In genomic region chr17:11807280-11807679, GRCm38 (mm10) we compare ENCODE assay signal across 16 mouse cellular contexts.
"Had no signal": no experiment of that assay in that cellular context is flagged by ENCODE, and none has a peak within 500 bp of the region (broad histone marks: within the 10 kb centered on the region; RNA-seq: fewer than 3 reads in every experiment).

No protein-coding gene starts in this region.

- H3K27me3 ChIP-seq: lung, embryonic 15.5 days; megakaryocyte, embryonic 14.5 days; midbrain, embryonic 13.5 days; midbrain, embryonic 15.5 days; neural tube, embryonic 12.5 days; stomach, embryonic 15.5 days had no signal

- H3K9me3 ChIP-seq: lung, embryonic 15.5 days; midbrain, embryonic 13.5 days; midbrain, embryonic 15.5 days; neural tube, embryonic 12.5 days; stomach, embryonic 15.5 days had no signal

- H3K36me3 ChIP-seq: lung, embryonic 15.5 days; midbrain, embryonic 13.5 days; midbrain, embryonic 15.5 days; neural tube, embryonic 12.5 days; stomach, embryonic 15.5 days had no signal

- DNase-seq: lung, adult 18-20 months; lung, postnatal 14 days; lung, postnatal 36 days; right cerebral cortex, postnatal 14 days; thymus, adult 2 months; thymus, postnatal 25 days; thymus, postnatal 4 days had no signal

- H3K4me1 ChIP-seq: lung, embryonic 15.5 days; megakaryocyte, embryonic 14.5 days; midbrain, embryonic 13.5 days; midbrain, embryonic 15.5 days; neural tube, embryonic 12.5 days; stomach, embryonic 15.5 days had no signal

- H3K4me3 ChIP-seq: lung, embryonic 15.5 days; megakaryocyte, embryonic 14.5 days; midbrain, embryonic 13.5 days; midbrain, embryonic 15.5 days; neural tube, embryonic 12.5 days; stomach, embryonic 15.5 days had no signal

- ATAC-seq: lung, postnatal 0 days; midbrain, embryonic 13.5 days; midbrain, embryonic 15.5 days had no signal

- H3K27ac ChIP-seq: lung, embryonic 15.5 days; macrophage; midbrain, embryonic 13.5 days; midbrain, embryonic 15.5 days; neural tube, embryonic 12.5 days; stomach, embryonic 15.5 days; stomach, postnatal 0 days had no signal
